Mouse (Mus musculus): ENCODE results near the gene Nckap1l. TPM values are rescaled to one million over a fixed set of nuclear protein-coding genes. Genes with fewer than 3 reads are reported as not detected.
"Not testable (repeated sequence)": the region's sequence is repeated elsewhere in the genome, so short reads cannot be mapped to it uniquely, and the experiment has no call there.

Nckap1l gene
- 1.9 and 2.7 TPM in 2 replicates for polyA plus RNA-seq (2016; fragmentation: Nextera tagmentation; extraction: Ambion mirVana)

DNA sequence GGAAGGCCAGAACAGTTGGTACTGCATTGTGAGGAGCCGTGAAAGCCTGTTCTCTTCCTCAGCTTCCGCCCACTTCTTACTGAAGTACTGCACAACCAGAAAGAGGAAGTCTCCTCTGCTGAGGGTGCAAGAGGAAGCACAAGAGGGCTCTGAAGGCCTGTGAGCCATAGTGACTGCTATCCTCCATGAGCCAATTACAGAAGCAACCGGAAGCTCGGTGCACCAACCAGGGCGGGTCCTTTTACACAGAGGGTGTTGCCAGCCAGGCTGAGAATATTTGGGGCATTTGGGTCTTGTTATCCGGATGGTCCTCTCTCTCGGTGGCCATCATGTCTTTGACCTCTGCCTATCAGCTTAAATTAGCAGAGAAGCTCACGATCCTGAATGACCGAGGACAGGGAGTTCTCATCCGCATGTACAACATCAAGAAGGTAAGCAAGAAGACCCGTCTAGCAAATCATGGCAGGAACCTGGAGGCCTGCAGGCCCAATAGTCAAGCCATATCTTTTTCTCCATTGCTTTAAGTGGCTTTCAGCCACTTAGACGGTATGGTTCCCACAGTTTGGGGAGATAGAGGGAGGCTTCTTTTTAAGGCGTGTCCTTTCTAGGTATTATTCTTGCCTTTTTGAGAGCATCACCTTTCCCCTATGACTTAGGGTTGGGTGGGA is at the start of gene Nckap1l:
Gene Nckap1l, plus strand, starts transcription at position 244 of the 668 bp plus-strand sequence.
- no peaks in the 10 kb centered on the region for H3K27me3 ChIP-seq (ENCODE audit: insufficient read depth, poor library complexity, severe bottlenecking)
- WGBS = 89% methylated on average over 13 of the region's 13 CpGs
- no peak within 1 kb of the TSS for H3K27ac ChIP-seq
- no peaks in the 10 kb centered on the region for H3K4me1 ChIP-seq (replicated peaks)
- no peak within 1 kb of the TSS for H3K4me3 ChIP-seq
- no peaks in the 10 kb centered on the region for H3K9me3 ChIP-seq
- no peaks in the 10 kb centered on the region for H3K36me3 ChIP-seq
- DNase-seq (ENCODE audit: low spot score) = no peak

DNA sequence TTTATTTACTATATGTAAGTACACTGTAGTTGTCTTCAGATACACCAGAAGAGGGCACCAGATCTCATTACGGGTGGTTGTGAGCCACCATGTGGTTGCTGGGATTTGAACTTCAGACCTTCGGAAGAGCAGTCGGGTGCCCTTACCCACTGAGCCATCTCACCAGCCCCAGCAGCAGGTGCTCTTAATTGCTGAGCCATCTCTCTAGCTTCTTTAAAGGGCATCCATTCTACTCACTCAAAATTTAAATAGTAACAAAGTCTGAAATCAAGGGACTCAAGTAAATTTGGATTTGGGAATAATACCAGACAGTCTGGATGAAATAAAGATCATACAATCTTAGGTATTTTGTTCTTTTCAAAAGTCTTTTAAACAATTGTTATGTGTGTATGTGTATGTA is 48.0 kb upstream of the Nckap1l start:
- H3K9me3 ChIP-seq; DNase-seq (ENCODE audit: low spot score); H3K4me3 ChIP-seq; H3K27ac ChIP-seq; H3K27me3 ChIP-seq (ENCODE audit: insufficient read depth, poor library complexity, severe bottlenecking); H3K36me3 ChIP-seq; H3K4me1 ChIP-seq (replicated peaks): not testable (repeated sequence)
- WGBS = 84% methylated on average over 3 of the region's 3 CpGs

DNA sequence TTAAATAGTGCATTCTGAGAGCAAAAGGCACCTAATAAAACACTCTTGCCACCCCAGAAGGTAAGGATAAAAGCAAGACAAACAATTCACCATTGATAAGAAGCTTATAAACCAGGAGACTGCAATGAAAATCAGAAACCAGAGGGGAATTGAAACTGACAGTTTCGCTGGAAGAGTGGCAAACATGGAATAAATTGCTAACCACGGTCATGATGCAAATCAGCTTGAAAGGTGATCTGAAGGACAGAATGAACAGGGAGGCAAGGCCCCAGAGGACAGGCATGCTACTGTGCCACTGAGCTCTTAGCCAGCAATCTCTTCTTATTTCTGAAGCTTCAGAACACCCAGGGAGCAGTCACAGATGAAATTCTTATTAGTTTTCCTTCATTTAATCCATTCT is 26.6 kb upstream of the Nckap1l start:
- Histone ChIP-seq H3K27ac (no peak overlapping the region), H3K36me3 (no peaks in the 10 kb centered on the region), H3K4me1 (replicated peaks) (no peaks in the 10 kb centered on the region), H3K9me3 (no peaks in the 10 kb centered on the region), H3K27me3 (ENCODE audit: insufficient read depth, poor library complexity, severe bottlenecking) (no peaks in the 10 kb centered on the region), H3K4me3 (no peak overlapping the region)
- DNase-seq (ENCODE audit: low spot score) = no peak
- WGBS = 67% methylated on average over 2 of the region's 2 CpGs

DNA sequence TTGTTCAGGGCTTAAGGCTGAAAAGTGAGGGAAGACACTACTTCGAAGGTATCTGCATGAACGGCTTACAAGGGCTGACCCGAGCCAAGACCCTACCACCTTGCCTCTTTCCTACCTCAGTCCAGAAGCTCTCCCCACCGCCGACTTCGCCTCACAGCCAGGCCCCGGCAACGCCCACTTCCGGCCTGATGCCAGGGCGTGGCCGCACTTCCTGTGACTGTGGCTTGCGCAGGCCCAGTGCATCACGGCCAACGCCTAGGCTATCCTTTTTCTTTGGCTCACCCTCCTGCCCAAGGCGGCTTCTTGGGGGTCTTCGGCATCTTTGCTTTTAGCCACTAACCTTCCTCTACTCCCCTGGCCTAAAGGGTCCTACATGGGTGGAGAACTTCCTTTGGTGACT is 23.4 kb upstream of the Nckap1l start, which contains the start of gene Gtsf1:
Gene Gtsf1, minus strand, starts transcription at position 230 of the 400 bp plus-strand sequence.
- WGBS = 92% methylated on average over 16 of the region's 16 CpGs
- Histone ChIP-seq H3K4me1 (replicated peaks) (no peaks in the 10 kb centered on the region), H3K9me3 (no peaks in the 10 kb centered on the region), H3K4me3 (no peak within 1 kb of the TSS), H3K27me3 (ENCODE audit: insufficient read depth, poor library complexity, severe bottlenecking) (no peaks in the 10 kb centered on the region), H3K27ac (no peak within 1 kb of the TSS), H3K36me3 (no peaks in the 10 kb centered on the region)
- DNase-seq (ENCODE audit: low spot score) = no peak

DNA sequence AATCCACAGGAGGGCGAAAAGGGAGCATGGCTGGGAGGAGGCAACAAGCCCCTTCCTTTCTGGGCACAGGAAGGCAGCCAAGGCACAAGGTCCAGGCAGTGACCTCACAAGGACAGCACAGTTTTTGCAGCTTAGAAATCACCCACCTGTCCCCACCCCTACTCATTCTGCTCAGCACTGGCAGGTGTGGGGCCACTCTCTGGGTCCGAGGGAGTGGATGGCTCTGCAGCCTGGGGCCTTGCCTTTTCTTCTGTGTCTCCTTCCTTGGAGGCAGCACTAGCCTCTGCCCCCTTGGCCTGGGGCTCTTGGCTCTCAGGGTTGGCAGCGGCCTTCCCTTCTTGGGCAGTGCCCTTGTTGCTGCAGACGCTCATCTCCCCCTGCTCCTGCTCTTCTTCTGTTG is 7.6 kb upstream of the Nckap1l start:
- DNase-seq (ENCODE audit: low spot score); H3K9me3 ChIP-seq; H3K4me1 ChIP-seq (replicated peaks); H3K36me3 ChIP-seq; H3K27ac ChIP-seq; H3K27me3 ChIP-seq (ENCODE audit: insufficient read depth, poor library complexity, severe bottlenecking); H3K4me3 ChIP-seq: not testable (repeated sequence)
- WGBS = 87% methylated on average over 4 of the region's 4 CpGs

DNA sequence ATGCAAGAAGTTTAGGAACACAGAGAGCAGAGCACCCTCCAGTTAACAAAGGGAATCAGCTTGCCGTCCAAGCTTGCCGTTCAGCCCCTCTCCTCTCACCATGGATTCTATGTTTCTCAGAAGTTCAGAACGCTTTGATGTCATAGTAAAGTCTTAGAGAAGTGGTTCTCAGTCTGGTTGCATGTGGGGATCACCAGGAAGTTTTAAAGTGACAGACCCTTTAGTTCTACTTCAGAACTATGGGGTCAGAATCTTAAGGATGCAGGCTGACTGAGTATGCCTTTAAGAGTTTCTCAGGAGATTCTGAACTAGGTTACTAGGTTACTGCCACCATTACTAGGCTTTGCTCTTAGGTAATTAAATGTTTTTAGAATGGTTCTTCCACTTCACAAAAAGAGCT is 5.2 kb upstream of the Nckap1l start, which contains the start of gene Gtsf2:
Gene Gtsf2, minus strand, starts transcription at position 101 of the 400 bp plus-strand sequence.
- Histone ChIP-seq H3K4me3 (no peak within 1 kb of the TSS), H3K27me3 (ENCODE audit: insufficient read depth, poor library complexity, severe bottlenecking) (no peaks in the 10 kb centered on the region), H3K9me3 (no peaks in the 10 kb centered on the region), H3K4me1 (replicated peaks) (no peaks in the 10 kb centered on the region), H3K36me3 (no peaks in the 10 kb centered on the region), H3K27ac (no peak within 1 kb of the TSS)
- 24% methylated on average over 3 of the region's 3 CpGs for WGBS
- DNase-seq (ENCODE audit: low spot score) = no peak

DNA sequence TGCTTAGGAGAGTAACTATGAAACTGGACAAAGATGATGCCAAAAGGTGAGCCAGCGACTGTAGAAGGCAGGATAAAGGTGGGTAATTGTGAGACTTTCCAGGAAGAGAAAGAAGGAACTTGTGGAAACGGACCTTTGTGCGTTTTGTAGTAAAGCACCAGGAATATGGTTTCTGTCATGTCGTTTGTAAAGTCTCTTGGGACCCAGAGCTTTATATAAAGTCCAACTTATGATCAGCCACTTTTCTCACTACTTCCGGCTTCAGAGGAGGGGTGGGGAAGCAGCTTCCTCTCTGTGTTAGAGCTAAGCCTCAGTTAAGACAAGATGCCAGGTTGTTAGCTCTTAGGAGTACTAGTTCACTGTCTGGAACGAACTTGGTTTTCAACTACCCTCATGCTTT is 855 bp downstream of the Nckap1l start:
- WGBS = 89% methylated on average over 6 of the region's 6 CpGs
- no peak for DNase-seq (ENCODE audit: low spot score)
- Histone ChIP-seq H3K9me3 (no peaks in the 10 kb centered on the region), H3K4me1 (replicated peaks) (no peaks in the 10 kb centered on the region), H3K27me3 (ENCODE audit: insufficient read depth, poor library complexity, severe bottlenecking) (no peaks in the 10 kb centered on the region), H3K27ac (no peak overlapping the region), H3K36me3 (no peaks in the 10 kb centered on the region), H3K4me3 (no peak overlapping the region)

DNA sequence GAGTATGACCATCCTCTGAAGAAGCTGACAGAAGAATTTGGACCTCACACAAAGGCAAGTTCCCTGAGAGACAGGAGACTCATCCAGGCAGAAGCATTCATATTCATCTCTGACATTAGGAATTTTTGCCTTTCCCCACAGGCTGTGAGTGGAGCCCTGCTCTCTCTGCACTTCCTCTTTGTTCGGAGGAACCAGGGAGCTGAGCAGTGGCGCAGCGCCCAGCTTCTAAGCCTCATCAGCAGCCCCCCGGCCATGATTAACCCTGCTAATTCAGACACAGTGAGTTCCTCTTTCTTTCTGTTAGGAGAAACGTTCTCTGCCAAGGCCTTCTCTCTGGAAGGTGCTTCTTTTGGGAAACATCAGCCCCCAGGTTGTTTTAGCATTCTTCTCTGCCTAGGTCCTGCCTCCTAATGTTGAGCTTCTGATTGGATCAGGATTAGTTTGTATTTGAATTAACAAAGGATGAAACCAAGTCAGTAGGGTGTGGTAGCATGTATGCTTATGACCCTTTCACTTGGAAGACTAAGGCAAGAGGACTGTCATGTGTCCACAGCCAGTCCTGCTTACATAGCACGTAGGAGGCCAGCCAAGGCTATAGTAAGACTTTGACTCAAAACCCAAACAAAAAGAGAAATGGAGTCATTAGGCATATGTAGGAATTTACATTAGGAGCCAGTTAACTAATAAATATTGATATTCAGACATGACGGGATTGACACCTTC is 9.1 kb downstream of the Nckap1l start:
- H3K27me3 ChIP-seq (ENCODE audit: insufficient read depth, poor library complexity, severe bottlenecking) = no peaks in the 10 kb centered on the region
- no peaks in the 10 kb centered on the region for H3K4me1 ChIP-seq (replicated peaks)
- H3K27ac ChIP-seq = no peak overlapping the region
- WGBS = 81% methylated on average over 7 of the region's 7 CpGs
- H3K4me3 ChIP-seq = no peak overlapping the region
- no peaks in the 10 kb centered on the region for H3K36me3 ChIP-seq
- DNase-seq (ENCODE audit: low spot score) = no peak
- H3K9me3 ChIP-seq = no peaks in the 10 kb centered on the region

DNA sequence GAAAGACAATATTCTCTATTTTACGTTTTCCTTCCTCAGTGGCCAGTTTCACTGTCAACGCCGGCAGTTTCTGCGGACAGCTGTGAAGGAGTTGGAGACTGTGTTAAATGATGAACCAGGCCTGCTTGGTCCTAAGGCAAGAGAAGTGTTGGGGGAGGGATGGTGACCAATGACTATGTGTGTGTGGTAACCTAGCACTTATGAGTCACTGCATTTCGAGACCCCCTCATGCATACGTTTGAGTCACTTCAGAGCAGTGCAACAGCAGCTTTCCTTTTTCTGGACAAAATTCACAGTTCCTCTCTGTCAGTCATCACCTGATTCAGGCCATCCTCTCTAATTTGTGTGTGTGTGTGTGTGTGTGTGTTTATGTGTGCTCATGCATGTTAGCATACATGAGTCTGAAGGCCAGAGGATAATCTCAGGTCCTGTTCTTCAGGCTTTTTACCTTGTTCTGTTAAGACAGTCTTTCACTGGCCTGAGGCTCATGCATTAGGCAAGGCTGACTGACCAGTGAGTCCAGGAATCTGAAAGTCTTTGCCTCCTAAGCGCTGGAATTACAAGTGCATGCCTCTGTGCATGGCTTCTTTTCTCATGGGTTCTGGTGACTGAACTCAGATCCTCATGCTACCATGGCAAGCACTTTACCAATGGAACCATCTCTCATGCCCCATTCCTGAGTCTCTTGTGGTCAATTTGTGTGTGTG is 18.0 kb downstream of the Nckap1l start:
- Histone ChIP-seq H3K36me3 (no peaks in the 10 kb centered on the region), H3K9me3 (no peaks in the 10 kb centered on the region), H3K27me3 (ENCODE audit: insufficient read depth, poor library complexity, severe bottlenecking) (no peaks in the 10 kb centered on the region), H3K4me3 (no peak overlapping the region), H3K27ac (no peak overlapping the region), H3K4me1 (replicated peaks) (no peaks in the 10 kb centered on the region)
- no peak for DNase-seq (ENCODE audit: low spot score)
- WGBS = 87% methylated on average over 7 of the region's 7 CpGs

DNA sequence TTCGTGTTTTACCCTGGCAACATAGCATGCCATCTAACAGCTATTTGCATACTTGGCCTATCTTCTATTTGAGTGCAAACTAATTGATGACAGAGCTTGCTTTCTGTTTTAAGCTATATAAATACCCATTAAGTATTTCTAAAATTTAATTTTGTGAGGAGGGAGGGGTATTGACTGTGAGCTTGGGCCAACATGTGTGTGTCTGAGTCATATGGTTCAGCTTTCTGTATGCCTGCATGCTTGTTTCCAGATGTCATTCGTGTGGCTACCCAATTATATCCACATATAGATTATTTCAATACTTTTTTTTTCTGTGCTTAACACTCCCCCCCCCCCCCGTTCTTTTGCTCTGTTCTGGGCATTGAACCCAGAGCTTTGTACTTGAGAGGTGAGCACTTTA is 18.7 kb downstream of the Nckap1l start:
- Histone ChIP-seq H3K27me3 (ENCODE audit: insufficient read depth, poor library complexity, severe bottlenecking) (no peaks in the 10 kb centered on the region), H3K4me1 (replicated peaks) (no peaks in the 10 kb centered on the region), H3K36me3 (no peaks in the 10 kb centered on the region), H3K4me3 (no peak overlapping the region), H3K27ac (no peak overlapping the region), H3K9me3 (no peaks in the 10 kb centered on the region)
- WGBS = 83% methylated on average over 3 of the region's 3 CpGs
- no peak for DNase-seq (ENCODE audit: low spot score)

DNA sequence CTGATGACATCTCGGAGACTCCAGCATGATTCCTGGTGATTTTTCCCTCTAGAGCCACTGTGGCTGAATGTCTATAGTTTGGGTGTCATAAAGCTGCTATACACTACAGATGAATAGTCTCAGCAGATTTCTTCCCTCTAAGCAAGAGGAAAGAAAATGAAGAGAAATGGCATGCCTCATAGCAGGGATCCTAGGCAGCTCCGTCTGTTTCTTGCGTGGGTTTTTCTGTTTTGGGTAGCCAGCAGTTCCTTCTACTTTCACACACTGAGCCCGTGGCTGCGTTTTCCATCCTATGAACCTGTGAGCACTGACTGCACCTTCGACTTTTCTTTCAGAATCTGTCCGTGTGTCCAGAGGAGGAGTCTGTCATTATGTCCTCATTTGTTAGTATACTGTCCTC is 19.6 kb downstream of the Nckap1l start:
- no peaks in the 10 kb centered on the region for H3K36me3 ChIP-seq
- H3K27ac ChIP-seq = no peak overlapping the region
- H3K4me1 ChIP-seq (replicated peaks) = no peaks in the 10 kb centered on the region
- no peak overlapping the region for H3K4me3 ChIP-seq
- DNase-seq (ENCODE audit: low spot score) = no peak
- no peaks in the 10 kb centered on the region for H3K27me3 ChIP-seq (ENCODE audit: insufficient read depth, poor library complexity, severe bottlenecking)
- WGBS = 88% methylated on average over 7 of the region's 7 CpGs
- no peaks in the 10 kb centered on the region for H3K9me3 ChIP-seq

DNA sequence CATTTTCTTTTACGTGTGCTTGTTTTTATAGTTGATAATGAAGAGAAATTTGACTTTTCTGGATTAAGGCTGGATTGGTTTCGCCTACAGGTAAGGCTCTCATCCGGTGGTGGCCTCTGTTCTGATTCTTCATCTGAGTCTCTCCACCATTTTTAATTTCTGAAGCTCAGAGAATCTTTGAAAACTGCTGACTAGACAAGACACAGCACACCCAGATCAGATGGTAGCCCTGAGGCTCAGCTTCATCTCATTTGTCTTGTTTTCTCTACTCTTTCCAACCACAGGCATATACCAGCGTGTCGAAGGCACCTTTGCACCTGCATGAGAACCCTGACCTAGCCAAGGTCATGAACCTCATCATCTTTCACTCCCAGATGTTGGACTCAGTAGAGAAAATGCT is 20.2 kb downstream of the Nckap1l start:
- Histone ChIP-seq H3K9me3 (no peaks in the 10 kb centered on the region), H3K4me3 (no peak overlapping the region), H3K27me3 (ENCODE audit: insufficient read depth, poor library complexity, severe bottlenecking) (no peaks in the 10 kb centered on the region), H3K36me3 (no peaks in the 10 kb centered on the region), H3K27ac (no peak overlapping the region), H3K4me1 (replicated peaks) (peaks cover 3% of the 10 kb centered on the region; the same call in 1 of the 2 replicates)
- 88% methylated on average over 5 of the region's 5 CpGs for WGBS
- DNase-seq (ENCODE audit: low spot score) = no peak

DNA sequence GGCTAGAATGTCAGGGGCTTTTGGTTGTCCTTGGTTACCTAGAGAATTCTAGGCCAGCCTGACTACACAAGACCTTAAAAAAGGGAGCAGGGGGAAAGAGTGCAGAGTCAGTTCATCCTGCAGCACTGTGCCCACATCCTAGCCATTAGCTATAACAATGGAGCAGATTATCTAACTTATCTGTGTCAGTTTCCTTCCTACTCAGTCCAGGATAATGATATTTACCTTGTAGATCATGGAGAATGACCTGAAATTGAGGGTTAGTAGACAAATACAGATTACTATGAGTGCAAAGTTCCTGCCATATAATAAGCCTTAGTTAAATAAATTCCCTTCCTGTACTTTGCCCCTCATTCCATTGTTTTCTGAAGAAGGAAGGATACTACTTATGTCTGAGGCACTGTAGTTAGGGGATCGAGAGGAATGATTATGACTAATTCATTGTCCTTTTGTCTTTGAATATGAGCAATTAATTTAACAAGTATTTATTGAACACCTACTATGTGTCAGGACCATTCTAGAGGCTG is 25.5 kb downstream of the Nckap1l start:
- no peak overlapping the region for H3K4me3 ChIP-seq
- H3K27me3 ChIP-seq (ENCODE audit: insufficient read depth, poor library complexity, severe bottlenecking) = no peaks in the 10 kb centered on the region
- 80% methylated on average over 1 of the region's 1 CpGs for WGBS
- no peaks in the 10 kb centered on the region for H3K36me3 ChIP-seq
- H3K4me1 ChIP-seq (replicated peaks) = peaks cover 12% of the 10 kb centered on the region
- H3K27ac ChIP-seq = no peak overlapping the region
- no peak for DNase-seq (ENCODE audit: low spot score)
- no peaks in the 10 kb centered on the region for H3K9me3 ChIP-seq

Data from hindbrain, embryonic 10.5 days (tissue).